Mouse (Mus musculus) brain, embryonic 14.5 days (tissue): ENCODE data around the gene Tdrd7.

ENCODE experiments used
- CTCF ChIP-seq: fragments of 200-500 bp; IDR thresholded peaks from 2 replicates; pipeline ENCODE4 v1.5.1; 2012; ENCODE audit warnings: inconsistent platforms, mild to moderate bottlenecking, moderate library complexity, borderline replicate concordance; ENCODE audit not compliant: insufficient read depth, insufficient read length; ENCODE audit errors: extremely low read depth
- POLR2A ChIP-seq: fragments of 200-500 bp; IDR thresholded peaks from 2 replicates; pipeline ENCODE4 v1.6.1; 2012; ENCODE audit warnings: mild to moderate bottlenecking, inconsistent platforms, borderline replicate concordance; ENCODE audit not compliant: poor library complexity, insufficient read depth, insufficient read length, severe bottlenecking; ENCODE audit errors: extremely low read depth

- TF ChIP-seq POLR2A: no peak
- no peak for TF ChIP-seq CTCF
Measured at GRCm38 (mm10) chr4:46073736-46074135, 108.6 kb downstream of the Tdrd7 start.
